Mouse (Mus musculus) granulocyte monocyte progenitor cell, adult 5-6 weeks (primary cell): ENCODE results near the gene Mlxipl. TPM values are rescaled to one million over a fixed set of nuclear protein-coding genes. Genes with fewer than 3 reads are reported as not detected.

Experiments used
- ATAC-seq: replicated peaks from 2 replicates; pipeline ENCODE4 v1.8.0; 2016; ENCODE audit warnings: mild to moderate bottlenecking, moderate TSS enrichment, inconsistent platforms; ENCODE audit not compliant: poor library complexity, severe bottlenecking
- total RNA-seq, 2 experiments: library from RNA; stranded (forward) in 1 of 2; stranded (reverse) in 1 of 2; fragments of 200-712, 200-1000 nt in 1 of 2; fragments of >200 nt in 1 of 2; fragmentation: Nextera tagmentation in 1 of 2; gene quantifications; 2 replicates each; pipeline ENCODE4 v1.2.3; 2014 to 2017

Gene Mlxipl
- total RNA-seq, 2 experiments from 2014 or later, result 1.2 TPM; not detected in 1

DNA sequence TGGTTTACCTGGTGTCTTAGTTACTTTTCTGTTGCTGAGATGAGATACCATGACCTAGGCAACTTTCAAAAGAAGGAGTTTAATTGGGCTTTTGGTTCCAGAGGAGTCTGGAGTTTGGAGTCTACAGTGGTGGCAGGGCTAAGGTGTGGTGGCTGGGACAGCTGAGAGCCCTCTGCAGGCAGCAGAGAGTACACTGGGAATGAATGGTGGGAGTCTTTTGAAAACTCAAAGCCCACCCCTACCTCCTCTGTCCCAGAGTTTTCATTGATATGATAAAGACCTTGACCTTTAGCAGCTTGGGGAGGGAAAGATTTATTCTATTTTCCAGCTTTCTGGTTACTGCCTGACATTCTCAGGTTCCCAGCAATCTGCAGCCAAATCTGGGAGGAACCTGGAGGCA, 85.4 kb downstream of the Mlxipl start:
- ATAC-seq, result no peak

- ATAC-seq, result no peak
Measured at GRCm38 (mm10) chr5:135178523-135178922, 88.8 kb downstream of the Mlxipl start.

GRCm38 (mm10) chr5:135178996-135179395, 89.3 kb downstream of the Mlxipl start:
- ATAC-seq, result no peak

DNA sequence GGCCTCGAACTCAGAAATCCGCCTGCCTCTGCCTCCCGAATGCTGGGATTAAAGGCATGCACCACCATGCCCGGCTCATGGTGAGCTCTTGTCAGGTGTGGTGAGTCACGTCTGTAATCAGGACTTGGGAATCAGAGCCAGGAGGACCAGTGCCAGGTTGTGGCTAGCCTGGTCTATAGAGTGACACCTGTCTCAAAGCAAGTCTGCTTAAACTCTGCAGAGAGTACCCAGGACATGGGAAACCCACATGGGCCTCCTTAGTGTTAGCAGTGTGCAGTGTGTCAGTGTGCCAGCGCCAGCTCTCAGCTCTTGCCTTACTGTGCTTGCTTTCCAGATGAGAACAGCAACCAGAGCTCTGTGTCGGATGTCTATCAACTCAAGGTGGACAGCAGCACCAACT, 89.9 kb downstream of the Mlxipl start:
- no peak for ATAC-seq

- no peak for ATAC-seq
Measured at GRCm38 (mm10) chr5:135180796-135181195, 91.1 kb downstream of the Mlxipl start.

DNA sequence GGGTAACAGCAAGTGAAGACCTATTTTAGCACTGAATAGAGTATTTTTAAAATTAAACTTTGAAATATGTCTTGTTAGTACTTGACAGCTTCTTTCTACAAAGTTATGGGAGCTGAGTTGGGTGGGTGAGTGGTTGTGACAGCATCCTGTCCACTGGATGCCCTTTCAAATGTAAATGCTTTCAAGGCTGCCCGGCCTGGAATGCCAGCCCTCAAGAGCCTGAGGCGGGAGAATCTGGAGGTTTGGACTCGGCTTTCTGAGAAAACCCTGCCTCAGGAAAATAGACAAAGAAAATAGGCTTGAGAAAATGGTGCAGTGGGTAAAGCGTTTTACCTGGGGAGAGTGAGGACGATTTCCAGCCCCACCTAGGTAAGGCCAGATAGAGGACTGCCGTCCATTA, 92.1 kb downstream of the Mlxipl start:
- ATAC-seq, result no peak

GRCm38 (mm10) chr5:135183131-135183861, 93.6 kb downstream of the Mlxipl start:
- ATAC-seq, result no peak

- ATAC-seq, result no peak
Measured at GRCm38 (mm10) chr5:135185016-135185415, 95.3 kb downstream of the Mlxipl start.

- no peak for ATAC-seq
Measured at GRCm38 (mm10) chr5:135185596-135185995, 95.9 kb downstream of the Mlxipl start.

DNA sequence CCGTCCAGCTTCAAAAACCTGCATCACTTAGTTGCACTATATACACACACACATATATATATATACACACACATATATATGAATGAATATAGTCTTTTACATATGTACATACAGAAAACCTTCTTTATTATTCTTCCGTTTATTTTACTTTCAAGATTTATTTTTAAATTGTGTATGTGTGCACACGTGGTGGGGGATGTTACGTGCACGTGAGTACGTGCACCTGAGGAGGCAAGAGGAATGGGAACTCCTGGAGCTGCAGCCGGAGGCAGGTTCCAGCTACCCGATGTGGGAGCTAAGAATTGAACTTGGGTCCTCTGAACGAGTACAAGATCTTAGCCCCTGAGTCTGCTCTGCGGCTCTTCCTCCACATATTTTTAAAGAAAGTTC, 96.5 kb downstream of the Mlxipl start:
- ATAC-seq, result no peak

DNA sequence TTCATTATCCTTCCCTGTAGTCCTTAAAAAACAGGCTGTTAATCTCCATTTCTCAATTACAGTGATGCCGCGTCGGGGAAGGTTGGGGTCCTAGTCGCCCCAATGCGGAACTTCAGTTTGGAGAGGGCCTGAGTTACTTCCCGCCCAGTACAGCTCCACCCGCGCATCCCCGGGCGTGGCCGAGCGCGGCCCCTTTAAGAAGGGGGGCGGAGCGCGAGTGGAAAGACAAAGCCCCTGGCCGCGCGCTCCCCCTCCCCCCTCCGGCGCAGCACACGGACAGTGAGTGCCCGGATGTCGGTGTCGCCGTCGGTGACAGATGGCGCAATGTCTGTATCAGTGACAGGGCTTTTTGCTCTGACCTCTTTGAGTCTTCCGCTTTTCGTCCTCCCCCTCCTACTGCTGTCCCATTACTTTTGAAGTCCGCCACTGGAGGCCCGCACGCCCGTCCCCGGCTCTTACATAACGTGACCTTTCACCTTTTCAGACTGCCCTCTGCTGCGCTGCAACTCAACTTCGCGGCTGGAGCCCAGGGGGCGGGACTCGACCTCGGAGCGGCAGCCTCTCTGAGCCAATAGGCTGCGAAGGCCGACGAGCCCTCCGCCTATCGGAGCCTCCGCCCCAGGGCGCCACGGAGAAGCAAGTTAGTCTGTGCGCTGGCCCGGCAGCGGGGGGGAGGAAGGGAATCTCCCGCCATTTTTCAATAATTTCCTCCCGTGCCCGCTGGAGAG, 97.1 kb downstream of the Mlxipl start, which contains the start of gene Baz1b:
TSS of gene Baz1b (plus strand) at position 644 of the 728 bp plus-strand sequence.
- peak; percentile 85 for ATAC-seq

DNA sequence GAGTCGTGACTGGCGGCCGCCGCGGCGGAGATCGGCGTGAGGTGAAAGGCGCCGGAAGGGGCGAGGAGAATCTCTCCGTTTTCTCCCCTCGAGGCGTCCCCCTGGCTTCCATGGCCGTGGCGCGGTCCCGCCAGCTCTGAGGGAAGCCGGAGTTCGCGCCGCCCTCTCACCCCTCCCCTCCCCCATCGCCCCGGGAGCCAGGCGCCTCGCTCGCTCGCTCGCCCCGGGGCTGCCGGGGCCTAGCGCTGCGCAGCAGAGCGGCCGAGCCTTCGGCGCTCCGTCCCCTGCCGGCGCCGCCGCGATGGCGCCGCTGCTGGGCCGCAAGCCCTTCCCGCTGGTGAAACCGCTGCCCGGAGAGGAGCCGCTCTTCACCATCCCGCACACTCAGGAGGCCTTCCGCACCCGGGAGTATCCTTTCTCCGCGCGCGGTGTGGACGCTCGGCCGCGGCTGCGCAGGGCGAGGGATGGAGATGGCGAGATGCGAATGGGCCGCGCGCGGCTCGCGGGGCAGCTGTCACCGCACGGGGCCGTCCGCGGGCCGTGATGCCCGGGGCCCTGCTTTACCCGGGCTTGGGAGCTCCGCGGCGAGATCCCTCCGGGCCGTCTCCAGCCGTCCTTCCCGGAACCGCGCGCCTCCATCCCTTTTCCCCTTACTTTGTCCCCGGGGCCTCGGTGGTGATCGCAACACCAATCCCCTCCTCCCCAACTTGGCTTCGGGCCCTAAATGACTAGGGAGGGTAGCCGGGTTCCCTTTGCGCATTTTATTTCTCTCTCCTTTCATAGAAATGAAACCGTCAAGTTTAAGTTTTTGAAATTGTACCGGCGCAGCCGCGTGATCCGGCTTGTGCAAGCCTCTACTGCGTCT, 97.9 kb downstream of the Mlxipl start:
- ATAC-seq, result peak; percentile 24; the same call in 1 of the 2 replicates

Other genes starting within 250 kb of the Mlxipl start
- not detected in 2 replicates for gene Tmem270, start 183.2 kb upstream of the Mlxipl start, total RNA-seq (2014; fragmentation: Nextera tagmentation)
- not detected in 2 replicates for gene Tmem270, start 183.2 kb upstream of the Mlxipl start, total RNA-seq (2017)
- not detected in 2 replicates for gene Cldn13, start 174.4 kb upstream of the Mlxipl start, total RNA-seq (2014; fragmentation: Nextera tagmentation)
- gene Cldn13, start 174.4 kb upstream of the Mlxipl start, total RNA-seq (2017), result 0.13 TPM in 1 of 2 replicates, not detected in the other
- 1.7 and 3.9 TPM in 2 replicates for gene Mettl27, start 157.5 kb upstream of the Mlxipl start, total RNA-seq (2014; fragmentation: Nextera tagmentation)
- 1.2 and 2.2 TPM in 2 replicates for gene Mettl27, start 157.5 kb upstream of the Mlxipl start, total RNA-seq (2017)
- not detected in 2 replicates for gene Cldn4, start 143.0 kb upstream of the Mlxipl start, total RNA-seq (2014; fragmentation: Nextera tagmentation)
- gene Cldn4, start 143.0 kb upstream of the Mlxipl start, total RNA-seq (2017), result not detected in 2 replicates
- not detected in 2 replicates for gene Cldn3, start 103.7 kb upstream of the Mlxipl start, total RNA-seq (2014; fragmentation: Nextera tagmentation)
- not detected in 2 replicates for gene Cldn3, start 103.7 kb upstream of the Mlxipl start, total RNA-seq (2017)
- 102 and 115 TPM in 2 replicates for gene Abhd11, start 80.7 kb upstream of the Mlxipl start, total RNA-seq (2014; fragmentation: Nextera tagmentation)
- 56.8 and 75.0 TPM in 2 replicates for gene Abhd11, start 80.7 kb upstream of the Mlxipl start, total RNA-seq (2017)
- 1.2 and 3.6 TPM in 2 replicates for gene Stx1a, start 66.4 kb upstream of the Mlxipl start, total RNA-seq (2014; fragmentation: Nextera tagmentation)
- gene Stx1a, start 66.4 kb upstream of the Mlxipl start, total RNA-seq (2017), result not detected in 2 replicates
- gene Dnajc30, start 25.7 kb upstream of the Mlxipl start, total RNA-seq (2014; fragmentation: Nextera tagmentation), result 15.7 and 18.7 TPM in 2 replicates
- 5.4 and 6.5 TPM in 2 replicates for gene Dnajc30, start 25.7 kb upstream of the Mlxipl start, total RNA-seq (2017)
- 80.5 and 90.8 TPM in 2 replicates for gene Bud23, start 24.9 kb upstream of the Mlxipl start, total RNA-seq (2014; fragmentation: Nextera tagmentation)
- gene Bud23, start 24.9 kb upstream of the Mlxipl start, total RNA-seq (2017), result 44.9 and 89.9 TPM in 2 replicates
- not detected in 2 replicates for gene Vps37d, start 11.6 kb upstream of the Mlxipl start, total RNA-seq (2014; fragmentation: Nextera tagmentation)
- gene Vps37d, start 11.6 kb upstream of the Mlxipl start, total RNA-seq (2017), result not detected in 2 replicates
- 14.7 and 19.2 TPM in 2 replicates for gene Tbl2, start 59.8 kb downstream of the Mlxipl start, total RNA-seq (2014; fragmentation: Nextera tagmentation)
- gene Tbl2, start 59.8 kb downstream of the Mlxipl start, total RNA-seq (2017), result 19.1 and 23.0 TPM in 2 replicates
- gene Bcl7b, start 78.4 kb downstream of the Mlxipl start, total RNA-seq (2014; fragmentation: Nextera tagmentation), result 15.8 and 38.5 TPM in 2 replicates
- 20.7 and 36.9 TPM in 2 replicates for gene Bcl7b, start 78.4 kb downstream of the Mlxipl start, total RNA-seq (2017)
- gene Baz1b, start 97.4 kb downstream of the Mlxipl start, total RNA-seq (2014; fragmentation: Nextera tagmentation), result 121 and 122 TPM in 2 replicates
- gene Baz1b, start 97.4 kb downstream of the Mlxipl start, total RNA-seq (2017), result 140 and 147 TPM in 2 replicates
- not detected in 2 replicates for gene Fzd9, start 161.3 kb downstream of the Mlxipl start, total RNA-seq (2014; fragmentation: Nextera tagmentation)
- 0.31 TPM in 1 of 2 replicates, not detected in the other for gene Fzd9, start 161.3 kb downstream of the Mlxipl start, total RNA-seq (2017)